12 mouse cellular contexts compared by ENCODE assay signal in genomic region chrX:98774247-98774950, GRCm38 (mm10).
"Had no signal": no experiment of that assay in that cellular context is flagged by ENCODE, and none has a peak within 500 bp of the region (broad histone marks: within the 10 kb centered on the region; RNA-seq: fewer than 3 reads in every experiment).

No protein-coding gene starts in this region.

- DNase-seq: kidney, adult 2 months; kidney, postnatal 36 days; lung, adult 2 months; lung, postnatal 36 days; thymus, adult 18-20 months; thymus, postnatal 36 days had no signal

- H3K27ac ChIP-seq: limb, embryonic 10.5 days; liver, embryonic 15.5 days; midbrain, embryonic 13.5 days; neural tube, embryonic 15.5 days had no signal

- H3K4me3 ChIP-seq: limb, embryonic 10.5 days; liver, embryonic 15.5 days; midbrain, embryonic 13.5 days; neural tube, embryonic 15.5 days had no signal

- ATAC-seq: intestine, embryonic 16.5 days; lung, postnatal 0 days; midbrain, embryonic 13.5 days had no signal
